Mouse (Mus musculus): Measurements from ENCODE around the gene Nufip2.
"Not testable (repeated sequence)": the region's sequence is repeated elsewhere in the genome, so short reads cannot be mapped to it uniquely, and the experiment has no call there.

Nufip2 gene

GRCm38 (mm10) chr11:77719055-77719454 is 33.1 kb downstream of the Nufip2 start:
- no peak for DNase-seq

GRCm38 (mm10) chr11:77721389-77721788 is 35.4 kb downstream of the Nufip2 start:
- no peak for DNase-seq

GRCm38 (mm10) chr11:77724766-77725165 is 38.8 kb downstream of the Nufip2 start:
- no peak for DNase-seq

- peak; percentile 5 for DNase-seq
Observed at GRCm38 (mm10) chr11:77725183-77725582, 39.2 kb downstream of the Nufip2 start, which contains the start of gene Cryba1. Cryba1 (minus strand) TSS chr11:77725283.

DNA sequence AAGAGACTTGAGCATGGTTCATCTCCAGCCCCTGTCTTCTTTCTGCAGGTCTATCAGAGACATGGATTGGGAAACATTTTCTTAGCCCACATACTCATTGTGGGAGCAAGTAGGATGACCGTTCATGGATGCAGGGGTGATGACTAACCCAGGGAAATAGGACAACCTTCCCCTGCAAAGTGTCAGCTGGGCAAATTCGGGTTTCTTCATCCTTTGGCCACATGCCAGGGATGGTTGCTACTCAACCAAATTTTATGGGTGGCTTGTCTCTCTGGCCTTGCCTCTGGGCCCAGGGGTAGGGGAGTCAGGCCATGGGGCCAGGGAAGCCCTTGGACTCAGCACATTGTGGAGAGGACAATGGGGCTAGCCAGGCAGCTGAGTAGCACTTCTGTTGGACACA is 42.6 kb downstream of the Nufip2 start:
- no peak for DNase-seq

DNA sequence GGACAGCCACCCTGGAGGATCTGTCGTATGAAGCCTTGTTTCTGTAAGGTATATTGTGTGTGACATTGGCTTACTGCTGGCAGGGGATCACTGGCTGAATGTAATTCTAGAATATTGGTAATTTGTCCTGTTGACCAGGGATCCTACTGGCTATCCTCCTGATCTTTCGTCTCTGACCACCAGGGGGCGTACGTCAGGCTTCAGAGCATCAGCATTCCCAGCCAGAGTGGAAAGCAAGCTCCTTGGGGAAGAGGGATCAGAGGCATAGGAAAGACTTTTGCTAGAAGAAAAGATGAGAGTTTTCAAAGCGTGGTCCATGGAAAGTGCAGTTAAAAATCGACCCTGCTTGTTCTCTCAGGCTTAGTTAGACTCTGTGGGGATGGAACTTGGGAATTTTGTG is 51.3 kb downstream of the Nufip2 start:
- peak; percentile 88 for DNase-seq

DNA sequence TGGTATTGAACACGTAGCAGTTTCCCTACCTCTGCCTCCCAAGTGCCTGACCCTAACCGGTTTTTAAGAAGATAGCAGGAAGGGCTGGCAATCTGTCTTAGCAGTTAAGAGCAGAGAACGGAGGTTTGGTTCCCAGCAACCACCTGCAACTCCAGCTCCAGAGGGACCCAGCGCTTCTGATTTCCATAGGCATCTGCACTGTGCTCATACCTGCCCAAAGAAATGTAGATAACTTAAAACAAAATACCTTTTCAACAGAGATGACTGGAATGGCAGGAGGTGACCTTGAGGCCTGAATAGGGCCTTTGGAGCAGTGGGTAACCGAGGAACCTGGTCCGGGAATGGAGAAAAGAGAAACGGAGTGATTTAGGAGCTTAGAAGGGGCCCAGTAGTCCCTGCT is 52.6 kb downstream of the Nufip2 start:
- no peak for DNase-seq

GRCm38 (mm10) chr11:77743966-77744365 is 58.0 kb downstream of the Nufip2 start:
- DNase-seq: no peak

- no peak for DNase-seq
Observed at GRCm38 (mm10) chr11:77746652-77747051, 60.7 kb downstream of the Nufip2 start.

DNA sequence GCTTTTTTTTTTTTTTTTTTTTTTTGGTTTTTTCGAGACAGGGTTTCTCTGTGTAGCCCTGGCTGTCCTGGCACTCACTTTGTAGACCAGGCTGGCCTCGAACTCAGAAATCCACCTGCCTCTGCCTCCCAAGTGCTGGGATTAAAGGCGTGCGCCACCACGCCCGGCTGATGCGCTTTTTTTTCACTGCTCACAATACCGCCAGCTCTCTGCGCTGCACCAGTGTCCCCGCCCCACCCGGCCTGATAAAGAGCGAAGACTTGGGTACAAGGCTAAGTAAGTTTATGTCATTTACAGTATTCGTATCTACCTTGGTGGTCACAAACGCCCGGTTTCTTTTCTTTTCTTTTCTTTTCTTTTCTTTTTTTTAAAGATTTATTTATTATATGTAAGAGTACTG is 61.1 kb downstream of the Nufip2 start:
- DNase-seq: not testable (repeated sequence)

DNA sequence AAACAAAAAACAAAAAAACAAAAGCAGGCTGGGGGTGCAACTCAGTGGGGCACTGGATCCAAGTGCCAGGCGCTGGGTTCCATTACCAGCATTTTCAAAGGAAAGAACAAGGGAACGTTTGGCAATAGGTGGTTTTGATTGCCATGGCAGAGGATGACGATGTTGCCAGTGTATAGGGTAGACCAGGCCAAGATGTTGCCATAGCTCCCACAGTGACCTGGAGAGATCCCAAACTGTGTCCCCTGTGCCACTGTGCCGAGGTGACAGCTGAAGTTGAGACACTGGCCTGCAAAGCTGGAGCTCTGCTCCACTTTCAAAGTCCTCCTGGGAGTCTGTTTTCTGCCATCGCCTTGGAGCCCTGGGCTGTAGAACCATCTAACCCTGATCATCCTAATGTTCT is 63.0 kb downstream of the Nufip2 start:
- no peak for DNase-seq

GRCm38 (mm10) chr11:77752525-77752924 is 66.6 kb downstream of the Nufip2 start:
- DNase-seq: no peak

DNA sequence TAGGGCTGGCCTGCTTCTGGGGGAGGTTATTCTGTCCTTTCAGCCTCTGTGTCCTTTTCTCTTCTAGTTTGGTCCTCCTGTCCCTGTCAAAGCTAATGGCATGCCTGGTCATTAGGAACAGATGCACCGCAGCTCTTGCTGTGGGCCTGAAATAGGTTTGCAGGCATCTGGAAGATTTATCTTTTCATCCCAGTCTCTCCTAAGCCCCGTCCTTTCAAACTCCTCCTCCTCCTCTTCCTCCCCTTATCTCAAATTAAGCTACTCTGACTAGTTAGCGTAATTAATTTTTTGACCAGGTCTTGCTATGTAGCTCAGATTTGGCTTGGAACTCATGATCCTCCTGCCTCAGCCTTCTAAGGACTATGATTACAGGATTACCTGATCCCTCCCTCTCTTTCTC is 67.5 kb downstream of the Nufip2 start:
- no peak for DNase-seq

DNA sequence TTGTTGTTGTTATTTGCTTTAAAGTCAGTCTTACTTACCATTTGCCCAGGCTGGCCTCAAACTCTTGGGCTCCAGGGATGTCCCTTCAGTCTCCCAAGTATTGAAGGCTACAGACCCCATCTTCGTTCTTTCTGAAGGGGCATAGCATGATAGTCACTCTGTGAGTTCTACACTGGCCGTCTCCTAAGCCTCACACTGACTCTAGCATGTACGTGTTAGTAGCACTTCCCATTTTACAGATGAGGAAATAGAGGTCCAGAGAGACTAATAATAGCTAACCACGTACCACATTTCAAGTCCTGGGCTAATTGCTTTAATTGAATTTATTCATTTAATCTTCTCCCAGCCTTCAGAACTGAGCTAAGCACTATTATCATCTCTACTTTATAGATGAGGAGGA is 74.1 kb downstream of the Nufip2 start:
- no peak for DNase-seq

GRCm38 (mm10) chr11:77762783-77763672 is 77.1 kb downstream of the Nufip2 start, which contains the start of gene Myo18a:
Myo18a (plus strand) TSS chr11:77763246.
- DNase-seq: peak; percentile 93

- peak; percentile 83 for DNase-seq
Observed at GRCm38 (mm10) chr11:77763673-77764340, 77.9 kb downstream of the Nufip2 start.

DNA sequence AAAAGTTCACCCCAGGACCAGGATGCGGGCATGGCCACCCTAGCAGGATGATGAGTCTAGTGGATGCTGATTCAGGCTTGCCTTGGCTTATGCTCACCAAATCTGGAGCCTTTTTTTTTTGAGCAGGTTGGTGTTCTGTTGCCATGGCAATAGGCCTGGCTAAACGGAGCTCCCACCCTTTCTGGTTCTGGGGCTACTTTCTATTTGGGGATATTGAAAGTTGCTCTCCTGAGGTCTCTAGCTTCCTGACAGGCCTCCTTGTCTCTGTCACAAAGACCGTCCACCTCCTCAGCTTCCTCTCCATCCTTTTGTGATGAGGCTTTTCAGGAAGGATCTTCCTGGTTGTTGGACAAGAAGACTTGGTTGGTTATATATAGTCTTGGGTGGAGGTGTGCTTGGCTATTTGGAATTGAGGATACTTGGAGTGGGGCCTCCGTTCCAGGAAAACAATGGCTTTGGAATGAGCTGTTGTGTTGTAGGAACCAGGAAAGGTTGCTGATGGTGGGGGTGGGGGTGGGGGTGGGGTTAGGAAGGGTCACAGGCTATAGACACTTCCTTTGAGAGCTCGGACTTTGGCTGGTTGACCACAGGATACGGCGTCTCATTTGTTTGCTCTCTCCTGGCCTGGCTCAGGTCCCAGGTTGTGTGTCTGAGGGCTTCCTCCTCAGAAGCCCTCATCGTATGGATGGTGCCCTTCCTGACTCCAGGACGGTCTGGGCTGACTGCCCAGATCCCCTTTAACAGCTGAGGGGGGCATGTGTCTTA is 78.9 kb downstream of the Nufip2 start:
- DNase-seq: no peak

DNA sequence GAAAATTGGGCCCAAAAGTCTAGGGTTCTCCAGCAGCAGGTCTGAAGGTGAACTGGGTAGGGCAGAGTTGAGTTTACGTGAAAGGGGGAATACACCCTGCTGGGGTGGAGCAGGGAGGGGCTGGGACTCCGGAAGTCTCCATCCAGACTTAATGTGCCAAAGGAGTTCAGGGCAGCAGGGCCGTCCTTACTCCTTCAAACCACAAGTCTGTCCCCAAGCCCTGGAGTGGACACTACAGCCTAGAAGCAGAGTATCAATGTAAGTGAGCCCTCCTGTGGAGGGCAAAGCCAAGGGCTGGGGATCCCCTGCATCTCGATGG is 79.5 kb downstream of the Nufip2 start:
- no peak for DNase-seq

DNA sequence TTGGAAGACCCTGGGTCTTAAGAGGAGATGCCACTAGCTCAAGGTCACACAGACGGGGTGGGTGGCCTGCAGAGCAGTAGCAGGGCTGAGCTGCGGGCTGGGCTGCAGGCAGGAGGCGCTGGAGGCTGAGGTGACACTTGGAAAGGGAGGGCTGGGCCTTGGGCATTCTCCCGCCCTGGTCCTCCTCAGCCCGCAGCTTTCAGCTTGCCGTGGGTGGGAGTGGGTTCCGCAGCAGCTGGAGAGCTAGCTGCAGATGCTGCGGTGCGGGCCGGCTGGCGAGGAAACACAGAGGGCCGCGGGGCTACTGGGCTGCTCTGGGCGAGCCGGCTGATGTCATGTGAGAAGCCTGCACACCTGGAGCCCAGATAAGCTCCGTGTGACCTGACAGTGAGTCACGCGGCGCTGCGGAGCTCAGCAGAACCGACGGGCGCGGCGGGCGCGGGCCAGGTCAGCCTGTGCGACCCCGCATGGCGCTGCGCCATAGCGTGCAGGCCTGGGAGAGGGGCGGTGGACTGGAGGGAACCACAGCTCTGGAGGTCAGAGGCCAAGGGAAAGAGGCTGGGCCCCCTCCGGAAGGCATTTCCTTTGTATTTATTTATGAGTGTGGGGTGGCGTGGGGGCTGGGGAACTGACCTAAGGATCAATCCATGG is 80.5 kb downstream of the Nufip2 start:
- peak; percentile 71 for DNase-seq

GRCm38 (mm10) chr11:77769496-77769895 is 83.5 kb downstream of the Nufip2 start:
- DNase-seq: no peak

DNA sequence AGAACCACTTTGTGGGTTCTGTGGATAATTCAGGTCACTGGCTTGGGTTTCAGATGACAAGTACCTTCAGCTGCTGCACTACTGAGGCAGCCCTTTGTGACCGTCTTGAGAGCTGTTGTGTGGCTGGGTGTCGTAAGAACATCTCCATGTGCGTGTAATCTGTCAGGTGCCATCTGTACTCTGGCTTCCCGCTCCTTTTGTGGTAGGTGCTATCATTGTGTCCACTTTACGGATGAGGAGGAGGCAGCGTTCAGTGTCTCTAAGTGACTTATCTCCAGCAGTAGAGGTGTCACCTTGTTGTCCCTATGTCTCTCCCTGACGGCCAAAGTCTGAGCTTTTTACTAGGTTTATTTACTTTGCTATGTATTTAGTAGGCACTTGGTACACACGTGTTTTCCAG is 84.4 kb downstream of the Nufip2 start:
- DNase-seq: no peak

- no peak for DNase-seq
Observed at GRCm38 (mm10) chr11:77771879-77772713, 86.1 kb downstream of the Nufip2 start.
